ENCODE assay signal across 22 mouse cellular contexts in the genomic region with DNA sequence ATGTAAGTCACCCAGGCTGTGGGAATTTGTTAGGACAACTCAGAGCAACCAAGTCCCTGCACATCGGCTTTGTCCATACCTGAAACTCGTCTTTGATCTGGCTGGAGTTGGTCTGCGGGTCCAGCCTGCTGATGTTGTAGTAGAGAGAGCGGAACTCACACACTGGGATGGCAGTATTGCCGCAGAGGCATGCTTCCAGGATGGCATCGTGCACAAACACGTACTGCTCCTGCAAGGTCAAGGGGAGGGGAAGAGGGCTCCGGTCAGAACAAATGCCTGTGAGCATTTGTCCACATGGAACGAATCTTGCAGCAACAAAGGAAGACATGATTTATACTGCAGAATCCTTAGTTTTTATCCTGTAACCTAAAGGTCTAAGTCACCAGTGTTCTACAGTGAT.
DNase-seq lines count a peak whose midpoint lies in the region; TF ChIP-seq lines count a peak whose summit lies in the region.
"Had no signal": no experiment of that assay in that cellular context is flagged by ENCODE, and none has a peak within 500 bp of the region (broad histone marks: within the 10 kb centered on the region; RNA-seq: fewer than 3 reads in every experiment).

No protein-coding gene starts in this region.

- TF ChIP-seq CTCF in kidney, adult 2 months (conservative IDR thresholded peaks at IDR 0.05; ENCODE audit: insufficient read depth, insufficient read length, low read depth, low read length): no peak

- no peak for TF ChIP-seq POLR2A in kidney, adult 2 months (IDR thresholded peaks at IDR 0.05; ENCODE audit: low read depth, low read length)

- H3K36me3 ChIP-seq in kidney, adult 2 months (ENCODE audit: control insufficient read depth, insufficient read depth, low read length): no peaks in the 10 kb centered on the region
- H3K36me3 ChIP-seq: embryonic facial prominence, embryonic 12.5 days; embryonic facial prominence, embryonic 15.5 days; heart, embryonic 10.5 days; heart, embryonic 13.5 days had no signal

- H3K27me3 ChIP-seq in kidney, adult 2 months (replicated peaks; ENCODE audit: control insufficient read depth, insufficient read depth, low read length): no peaks in the 10 kb centered on the region
- H3K27me3 ChIP-seq: embryonic facial prominence, embryonic 12.5 days; embryonic facial prominence, embryonic 15.5 days; heart, embryonic 13.5 days had no signal

- H3K4me3 ChIP-seq in kidney, adult 2 months (ENCODE audit: insufficient read depth, low read depth, low read length): no peak overlapping the region
- H3K4me3 ChIP-seq: embryonic facial prominence, embryonic 12.5 days; embryonic facial prominence, embryonic 15.5 days; gastrocnemius, adult 2 months; heart, embryonic 10.5 days; heart, embryonic 13.5 days had no signal

- 67% methylated on average over 9 of the region's 9 CpGs for WGBS in kidney, adult 2 months

- H3K27ac ChIP-seq in kidney, adult 2 months (ENCODE audit: insufficient read depth, low read depth, low read length): no peak overlapping the region
- H3K27ac ChIP-seq: embryonic facial prominence, embryonic 12.5 days; embryonic facial prominence, embryonic 15.5 days; gastrocnemius, adult 2 months; heart, embryonic 10.5 days; heart, embryonic 13.5 days; hindbrain, embryonic 14.5 days; hindbrain, postnatal 0 days had no signal

- no peaks in the 10 kb centered on the region for H3K4me1 ChIP-seq in kidney, adult 2 months (ENCODE audit: control insufficient read depth, insufficient read depth, low read length)
- H3K4me1 ChIP-seq: embryonic facial prominence, embryonic 12.5 days; embryonic facial prominence, embryonic 15.5 days; heart, embryonic 10.5 days had no signal

- peak; percentile 81 for DNase-seq in heart, adult 11 months
- DNase-seq in heart, adult 9 months (ENCODE audit: low spot score in 2 of 2): no peak
- DNase-seq in adrenal gland, postnatal 10 days: peak; percentile 23
- peak; percentile 20 for DNase-seq in adrenal gland, postnatal 25 days
- DNase-seq in thymus, postnatal 0 days (ENCODE audit: low spot score): no peak
- no peak for DNase-seq in kidney, adult 2 months
- DNase-seq: cerebellum, adult 11 months; cerebellum, adult 2 months; cerebellum, adult 9-11 months; cerebellum, postnatal 25 days; forebrain, postnatal 0 days; gastrocnemius, adult 2 months; gastrocnemius, postnatal 14 days; heart, adult 18-20 months; heart, postnatal 14 days; heart, postnatal 4 days had no signal

Comparison
In these comparisons a context has a peak if more than half of its experiments do, and no peak if none do; other contexts are left out.
1. DNase-seq: peak in heart, adult 11 months (single experiment), adrenal gland, postnatal 10 days (single experiment) and adrenal gland, postnatal 25 days (single experiment); none in heart, adult 9 months (0 of 2), thymus, postnatal 0 days (single experiment) and kidney, adult 2 months (single experiment).